Mouse (Mus musculus) liver, embryonic 14.5 days (tissue): ENCODE results near the gene Nedd9. TPM values are rescaled to one million over a fixed set of nuclear protein-coding genes. Genes with fewer than 3 reads are reported as not detected.
"Not testable (repeated sequence)": the region's sequence is repeated elsewhere in the genome, so short reads cannot be mapped to it uniquely, and the experiment has no call there.

Source experiments
- ATAC-seq: fragments of 200-750 bp; cut with Nextera tagmentation; 2 replicates; pipeline ENCODE4 v1.8.0; 2017; ENCODE audit warnings: moderate number of reproducible peaks, mild to moderate bottlenecking, moderate library complexity; ENCODE audit not compliant: insufficient read depth
- DNase-seq, 3 experiments: peaks; one replicate each; pipeline ENCODE4 v3.0.0-alpha.2; 2012 to 2013; ENCODE audit warnings: low read depth in 3 of 3, low spot score in 3 of 3
- H3K27ac ChIP-seq: fragments of 300-500 bp; sonication (generic); 2 replicates; pipeline ENCODE4 v1.5.1; 2014; ENCODE audit warnings: moderate library complexity, mild to moderate bottlenecking, control low read depth, inconsistent platforms
- H3K27me3 ChIP-seq: fragments of 300-500 bp; sonication (generic); 2 replicates; pipeline ENCODE4 v1.6.1; 2014; ENCODE audit warnings: mild to moderate bottlenecking, low read length, moderate library complexity; ENCODE audit not compliant: control insufficient read depth, insufficient read depth
- H3K36me3 ChIP-seq: fragments of 300-500 bp; sonication (generic); replicated peaks from 2 replicates; pipeline ENCODE4 v1.6.1; 2014; ENCODE audit warnings: low read depth; ENCODE audit not compliant: control insufficient read depth, insufficient read depth
- H3K4me1 ChIP-seq, 2 experiments: fragments of 200-500 bp in 1 of 2; fragments of 300-500 bp in 1 of 2; sonication (generic) in 1 of 2; replicated peaks; 2 replicates each; pipeline ENCODE4 v1.6.1; 2012 to 2014; ENCODE audit warnings: antibody characterized with exemption in 1 of 2, inconsistent platforms in 1 of 2, low read length in 1 of 2; ENCODE audit not compliant: control insufficient read depth in 2 of 2, insufficient read depth in 2 of 2
- H3K4me2 ChIP-seq: fragments of 300-500 bp; sonication (generic); 2 replicates; pipeline ENCODE4 v1.6.1; 2014; ENCODE audit warnings: low read depth, mild to moderate bottlenecking, control low read depth, moderate library complexity
- H3K4me3 ChIP-seq, 2 experiments: fragments of 200-500 bp in 1 of 2; fragments of 300-500 bp in 1 of 2; sonication (generic) in 1 of 2; 2 replicates each; pipeline ENCODE4 v1.5.1; 2012 to 2014; ENCODE audit warnings: low read depth in 2 of 2, low read length in 2 of 2, mild to moderate bottlenecking in 2 of 2, control low read depth in 1 of 2, inconsistent platforms in 1 of 2, moderate library complexity in 1 of 2; ENCODE audit not compliant: insufficient read depth in 1 of 2
- H3K9ac ChIP-seq: fragments of 300-500 bp; sonication (generic); replicated peaks from 2 replicates; pipeline ENCODE4 v1.6.1; 2014; ENCODE audit warnings: mild to moderate bottlenecking, control low read depth, moderate library complexity
- H3K9me3 ChIP-seq: fragments of 300-500 bp; sonication (generic); 2 replicates; pipeline ENCODE4 v1.6.1; 2016; ENCODE audit warnings: low read length, mixed read lengths; ENCODE audit not compliant: control insufficient read depth
- CTCF ChIP-seq: IDR thresholded peaks from 2 replicates; pipeline ENCODE4 v1.5.1; 2016; ENCODE audit warnings: antibody characterized with exemption, low read depth, control low read depth
- EP300 ChIP-seq: IDR thresholded peaks from 2 replicates; pipeline ENCODE4 v1.6.1; 2016; ENCODE audit warnings: antibody characterized with exemption, low read depth
- WGBS: fragments of 180-500 bp; shearing (Covaris S2); extraction: QIAGEN DNeasy Blood & Tissue Kit; methylation state at CpG from one replicate; pipeline ENCODE4 v1.1.7; 2014; ENCODE audit not compliant: insufficient replicate concordance; 5-methylcytosine and 5-hydroxymethylcytosine counted together
- polyA plus RNA-seq, 2 experiments: library from polyadenylated mRNA; depleted of rRNA in 1 of 2; stranded (reverse) in 1 of 2; unstranded in 1 of 2; fragments of >200 nt; fragmentation: Nextera tagmentation in 1 of 2; extraction: Ambion mirVana in 1 of 2; gene quantifications; 2 replicates each; pipeline versions ENCODE4 v1.2.1 to v1.2.3; 2012 to 2014

Gene Nedd9
- polyA plus RNA-seq, 2 experiments = 1.2 to 2.7 TPM

DNA sequence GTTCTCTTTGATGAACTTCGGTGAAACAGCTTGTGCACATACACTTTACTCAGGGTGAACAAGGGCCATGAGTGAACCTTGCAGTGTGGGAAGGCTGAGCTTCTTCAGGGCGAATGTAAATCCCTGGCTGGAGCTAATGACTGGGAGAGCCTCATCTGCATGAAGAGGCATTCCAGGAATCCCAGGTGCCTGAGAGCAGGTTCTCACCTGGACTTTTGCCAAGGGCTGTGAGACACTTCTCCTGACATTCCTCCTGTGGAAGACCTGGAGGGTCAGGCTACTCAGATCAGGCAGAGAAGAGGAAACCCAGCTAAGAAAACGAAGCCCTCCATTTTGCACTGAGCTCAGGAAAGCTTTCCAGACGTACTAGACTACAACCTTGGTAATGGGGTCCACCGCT lies 206.5 kb downstream of the Nedd9 start:
- Histone ChIP-seq H3K4me1 (no peaks in the 10 kb centered on the region), H3K4me2 (no peak overlapping the region), H3K36me3 (no peaks in the 10 kb centered on the region), H3K27ac (no peak overlapping the region), H3K27me3 (no peaks in the 10 kb centered on the region), H3K4me3 (no peak overlapping the region), H3K9me3 (no peaks in the 10 kb centered on the region), H3K9ac (no peak overlapping the region)
- ATAC-seq = no peak
- TF ChIP-seq CTCF (no peak), EP300 (no peak)
- no peak for DNase-seq
- 48% methylated on average over 5 of the region's 5 CpGs for WGBS

DNA sequence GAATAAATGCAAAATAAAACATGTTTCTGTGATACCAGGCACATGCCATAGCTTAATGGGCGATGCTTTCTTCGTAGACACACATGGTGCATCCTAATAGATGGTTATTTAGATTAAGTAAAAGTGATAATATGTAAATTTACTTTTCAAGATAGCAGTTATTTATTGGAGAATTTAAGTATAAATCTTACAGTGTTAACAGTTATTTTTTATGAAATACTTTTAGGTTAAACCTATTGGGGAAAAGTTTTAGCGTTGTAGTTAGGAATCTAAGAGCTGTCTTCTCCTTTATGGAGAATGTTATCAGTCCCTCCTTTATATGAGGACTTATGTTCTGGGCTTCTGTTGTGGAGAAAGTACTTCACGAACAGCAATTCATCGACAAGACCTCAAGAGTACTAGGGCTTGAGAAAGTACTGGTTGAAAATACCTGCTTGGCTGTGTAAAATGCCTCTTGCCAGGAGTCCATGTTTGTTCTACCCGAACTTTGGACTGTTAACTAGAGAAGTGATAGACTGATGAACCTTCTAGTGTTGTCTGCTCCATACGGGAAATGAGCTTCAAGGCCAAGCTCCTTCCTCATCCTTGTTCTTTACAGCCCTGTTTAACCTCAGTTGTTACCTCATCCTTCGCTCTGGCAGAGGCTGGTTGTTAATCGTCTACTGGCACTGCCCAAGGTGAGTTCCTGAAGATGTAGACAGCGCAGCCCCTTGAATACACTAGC lies 213.1 kb downstream of the Nedd9 start, which contains the start of gene Gm17364:
Gene Gm17364, minus strand, starts transcription at position 51 of the 724 bp plus-strand sequence.
- H3K4me1 ChIP-seq = no peaks in the 10 kb centered on the region
- ATAC-seq (no peak), DNase-seq (no peak)
- H3K4me2 ChIP-seq = no peak within 1 kb of the TSS
- WGBS = 73% methylated on average over 10 of the region's 10 CpGs
- no peak within 1 kb of the TSS for H3K4me3 ChIP-seq
- TF ChIP-seq EP300 (no peak), CTCF (no peak)
- H3K27me3 ChIP-seq = no peaks in the 10 kb centered on the region
- H3K27ac ChIP-seq = no peak within 1 kb of the TSS
- H3K9ac ChIP-seq = no peak within 1 kb of the TSS
- no peaks in the 10 kb centered on the region for H3K36me3 ChIP-seq
- H3K9me3 ChIP-seq = no peaks in the 10 kb centered on the region

DNA sequence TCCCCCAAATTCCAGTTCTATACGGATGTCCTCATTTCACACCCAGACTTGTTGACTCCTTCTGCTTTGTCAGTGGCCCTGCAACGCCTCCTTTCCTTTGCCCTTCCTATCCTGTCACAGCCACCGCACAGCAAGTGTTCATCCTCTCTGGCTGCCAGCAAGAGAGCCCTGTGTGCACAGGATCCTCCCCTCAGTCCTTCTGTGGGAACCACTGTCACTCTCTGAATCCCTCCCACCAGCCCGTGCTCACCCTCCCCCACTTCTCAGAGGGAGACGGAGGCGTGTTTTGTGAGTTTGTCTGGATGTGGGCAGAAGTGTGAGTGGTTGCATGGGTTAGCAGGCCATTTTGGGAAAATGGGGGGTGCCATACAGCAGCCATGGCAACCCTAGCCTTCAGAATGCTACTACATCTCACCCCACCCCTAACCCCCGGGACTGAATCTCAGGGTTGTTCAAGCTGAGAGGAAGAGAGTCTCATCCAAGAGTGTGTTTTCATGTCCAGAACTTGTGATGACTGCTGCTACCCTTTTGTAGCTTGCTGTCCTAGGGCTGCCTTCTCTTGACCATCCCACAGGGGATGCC lies 219.2 kb downstream of the Nedd9 start:
- Histone ChIP-seq H3K27ac (no peak overlapping the region), H3K4me1 (no peaks in the 10 kb centered on the region), H3K27me3 (no peaks in the 10 kb centered on the region), H3K4me2 (no peak overlapping the region), H3K9me3 (no peaks in the 10 kb centered on the region), H3K36me3 (no peaks in the 10 kb centered on the region), H3K9ac (no peak overlapping the region), H3K4me3 (no peak overlapping the region)
- no peak for ATAC-seq
- DNase-seq = no peak
- TF ChIP-seq CTCF = no peak
- no peak for TF ChIP-seq EP300
- WGBS = 52% methylated on average over 7 of the region's 7 CpGs

DNA sequence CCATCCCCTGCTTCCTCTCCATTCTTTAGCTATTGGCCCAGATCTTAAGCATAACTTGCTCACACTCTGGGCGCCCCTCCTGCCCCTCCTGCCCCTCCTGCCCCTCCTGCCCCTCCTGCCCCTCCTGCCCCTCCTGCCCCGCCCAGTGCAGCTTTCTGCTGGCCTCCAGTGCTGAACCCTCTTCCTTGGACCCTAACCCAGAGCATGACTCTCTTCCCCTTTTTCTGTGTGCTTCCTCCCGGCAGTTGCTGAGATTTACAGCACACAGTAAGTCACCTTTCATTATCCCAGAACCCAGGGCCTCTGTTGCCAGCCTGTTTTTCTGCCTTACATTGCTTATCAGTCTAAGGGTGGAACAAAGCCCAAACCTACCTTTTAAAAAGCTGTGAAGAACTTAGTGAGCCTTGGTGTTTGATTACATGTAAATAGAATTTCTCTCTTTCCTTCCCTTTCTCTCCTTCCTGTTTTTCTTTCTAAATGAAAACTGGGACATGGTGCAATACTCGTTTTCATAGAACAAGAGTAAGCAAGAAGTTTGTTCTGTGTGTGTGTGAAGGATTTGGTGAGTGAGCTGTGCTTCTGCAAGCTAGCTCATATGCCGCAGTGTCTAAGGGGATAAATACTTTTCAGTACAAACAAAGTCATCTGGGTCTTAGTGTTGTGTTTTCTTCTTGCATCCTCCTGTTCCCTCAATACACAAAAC lies 223.7 kb downstream of the Nedd9 start:
- TF ChIP-seq CTCF (no peak), EP300 (no peak)
- Histone ChIP-seq H3K36me3 (no peaks in the 10 kb centered on the region), H3K4me2 (no peak overlapping the region), H3K4me1 (no peaks in the 10 kb centered on the region), H3K27me3 (no peaks in the 10 kb centered on the region), H3K9me3 (no peaks in the 10 kb centered on the region), H3K27ac (no peak overlapping the region), H3K9ac (no peak overlapping the region), H3K4me3 (no peak overlapping the region)
- DNase-seq (no peak), ATAC-seq (no peak)
- WGBS = 48% methylated on average over 5 of the region's 5 CpGs

DNA sequence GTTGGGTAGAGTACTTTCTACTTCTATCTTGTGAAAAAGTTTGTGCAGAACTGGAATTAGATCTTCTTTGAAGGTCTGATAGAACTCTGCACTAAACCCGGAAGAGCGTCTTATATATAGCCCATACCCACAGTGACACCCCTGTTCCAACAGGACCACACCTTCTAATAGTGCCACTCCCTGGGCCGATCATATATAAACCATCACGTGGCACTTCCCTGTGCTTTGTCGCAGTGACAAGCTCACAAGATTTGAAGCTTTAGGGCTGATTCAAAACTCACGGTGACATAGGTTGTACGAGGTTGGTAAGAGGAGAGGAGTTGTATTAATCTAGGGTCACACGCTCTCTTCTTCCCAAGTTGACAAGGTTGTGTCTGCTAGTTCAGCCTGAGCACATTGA lies 225.5 kb downstream of the Nedd9 start:
- not testable (repeated sequence) for DNase-seq, H3K27ac ChIP-seq, H3K9ac ChIP-seq, H3K4me2 ChIP-seq, H3K27me3 ChIP-seq, H3K4me1 ChIP-seq, H3K9me3 ChIP-seq, H3K36me3 ChIP-seq, ATAC-seq, H3K4me3 ChIP-seq
- WGBS = 79% methylated on average over 8 of the region's 8 CpGs

Other genes with a start within 250 kb of the Nedd9 start
- 2.2 and 3.1 TPM in 2 replicates for gene Smim13, start 237.5 kb downstream of the Nedd9 start, polyA plus RNA-seq (2012; rRNA removed)
- 3.8 and 4.3 TPM in 2 replicates for gene Smim13, start 237.5 kb downstream of the Nedd9 start, polyA plus RNA-seq (2014; fragmentation: Nextera tagmentation; extraction: Ambion mirVana)
- gene Gm17364, start 213.4 kb downstream of the Nedd9 start, polyA plus RNA-seq (2012; rRNA removed) = not detected in 2 replicates
- gene Gm17364, start 213.4 kb downstream of the Nedd9 start, polyA plus RNA-seq (2014; fragmentation: Nextera tagmentation; extraction: Ambion mirVana) = not detected in 2 replicates
- gene Tmem170b, start 118.5 kb upstream of the Nedd9 start, polyA plus RNA-seq (2012; rRNA removed) = 1.2 and 1.5 TPM in 2 replicates
- 5.6 and 6.0 TPM in 2 replicates for gene Tmem170b, start 118.5 kb upstream of the Nedd9 start, polyA plus RNA-seq (2014; fragmentation: Nextera tagmentation; extraction: Ambion mirVana)